Mouse (Mus musculus) testis, adult 2 months (tissue): ENCODE results near the gene Gm7257.

ENCODE experiments used
- CTCF ChIP-seq: fragments of 200-500 bp; IDR thresholded peaks from 2 replicates; pipeline ENCODE4 v1.5.1; 2012; ENCODE audit warnings: low read depth, mild to moderate bottlenecking, inconsistent platforms, low read length, moderate library complexity; ENCODE audit not compliant: control insufficient read depth, insufficient read depth, insufficient replicate concordance
- POLR2A ChIP-seq: fragments of 200-500 bp; IDR thresholded peaks from 2 replicates; pipeline ENCODE4 v1.6.1; 2012; ENCODE audit warnings: low read depth, mild to moderate bottlenecking, inconsistent platforms, low read length, moderate library complexity; ENCODE audit not compliant: control insufficient read depth

- TF ChIP-seq CTCF (no peak), POLR2A (no peak)
Measured at GRCm38 (mm10) chr9:36402991-36403390, 28.7 kb upstream of the Gm7257 start.
